Mouse (Mus musculus): Measurements from ENCODE around the gene Prdm2. TPM values are rescaled to one million over a fixed set of nuclear protein-coding genes. Genes with fewer than 3 reads are reported as not detected.

Gene Prdm2
- total RNA-seq, 2 experiments from 2014 or later = 31.6 to 34.6 TPM

- intact Hi-C loops (cut with DNase I) = loop anchor here (10.0 kb wide), 1 partner anchor 100 kb away; no protein-coding TSS in a partner anchor
- no peak for DNase-seq (ENCODE audit: low spot score in 2 of 2)
Measured at GRCm38 (mm10) chr4:143214221-143214797, 1.5 kb upstream of the Prdm2 start.

- no peak for DNase-seq (ENCODE audit: low spot score in 2 of 2)
- intact Hi-C loops (cut with DNase I) = loop anchor here (2.0 to 10.0 kb wide), 2 partner anchors 51 to 99 kb away; no protein-coding TSS in a partner anchor
Measured at GRCm38 (mm10) chr4:143213571-143213970, 776 bp upstream of the Prdm2 start.

- DNase-seq (ENCODE audit: low spot score in 2 of 2) = no peak
- intact Hi-C loops (cut with DNase I) = loop anchor here (2.0 to 10.0 kb wide), 2 partner anchors 50 to 98 kb away; no protein-coding TSS in a partner anchor
Measured at GRCm38 (mm10) chr4:143213175-143213479, 332 bp upstream of the Prdm2 start.

- intact Hi-C loops (cut with DNase I) = loop anchor here (2.0 to 10.0 kb wide), 2 partner anchors 49 to 97 kb away; no protein-coding TSS in a partner anchor
Measured at GRCm38 (mm10) chr4:143211584-143212340, 1.0 kb downstream of the Prdm2 start.

GRCm38 (mm10) chr4:143209997-143210396, 2.8 kb downstream of the Prdm2 start:
- intact Hi-C loops (cut with DNase I) = loop anchor here (10.0 kb wide), 1 partner anchor 95 kb away; no protein-coding TSS in a partner anchor
- DNase-seq (ENCODE audit: low spot score in 2 of 2) = no peak

More at GRCm38 (mm10) chr4:143211584-143212340, 1.0 kb downstream of the Prdm2 start:
- peak; percentile 35 to 44 for DNase-seq (ENCODE audit: low spot score in 2 of 2)

GRCm38 (mm10) chr4:143202653-143203052, 10.1 kb downstream of the Prdm2 start:
- DNase-seq (ENCODE audit: low spot score in 2 of 2) = no peak
- intact Hi-C loops (cut with DNase I) = no loop called here

- DNase-seq (ENCODE audit: low spot score in 2 of 2) = no peak
- intact Hi-C loops (cut with DNase I) = no loop called here
Measured at GRCm38 (mm10) chr4:143198371-143198770, 14.4 kb downstream of the Prdm2 start.

- no peak for DNase-seq (ENCODE audit: low spot score in 2 of 2)
- intact Hi-C loops (cut with DNase I) = no loop called here
Measured at GRCm38 (mm10) chr4:143197845-143198356, 14.9 kb downstream of the Prdm2 start.

GRCm38 (mm10) chr4:143194328-143194727, 18.5 kb downstream of the Prdm2 start:
- no peak for DNase-seq (ENCODE audit: low spot score in 2 of 2)
- intact Hi-C loops (cut with DNase I) = no loop called here

- intact Hi-C loops (cut with DNase I) = no loop called here
Measured at GRCm38 (mm10) chr4:143193164-143193563, 19.6 kb downstream of the Prdm2 start.

GRCm38 (mm10) chr4:143191783-143192182, 21.0 kb downstream of the Prdm2 start:
- DNase-seq (ENCODE audit: low spot score in 2 of 2) = no peak
- intact Hi-C loops (cut with DNase I) = no loop called here

More at GRCm38 (mm10) chr4:143193164-143193563, 19.6 kb downstream of the Prdm2 start:
- DNase-seq (ENCODE audit: low spot score in 2 of 2) = no peak

- intact Hi-C loops (cut with DNase I) = no loop called here
Measured at GRCm38 (mm10) chr4:143190657-143191056, 22.1 kb downstream of the Prdm2 start.

GRCm38 (mm10) chr4:143188571-143189191, 24.1 kb downstream of the Prdm2 start:
- intact Hi-C loops (cut with DNase I) = no loop called here
- DNase-seq (ENCODE audit: low spot score in 2 of 2) = no peak

More at GRCm38 (mm10) chr4:143190657-143191056, 22.1 kb downstream of the Prdm2 start:
- DNase-seq (ENCODE audit: low spot score in 2 of 2) = no peak

- DNase-seq (ENCODE audit: low spot score in 2 of 2) = no peak
- intact Hi-C loops (cut with DNase I) = no loop called here
Measured at GRCm38 (mm10) chr4:143186066-143186465, 26.7 kb downstream of the Prdm2 start.

GRCm38 (mm10) chr4:143185496-143185895, 27.3 kb downstream of the Prdm2 start:
- DNase-seq (ENCODE audit: low spot score in 2 of 2) = no peak
- intact Hi-C loops (cut with DNase I) = no loop called here

GRCm38 (mm10) chr4:143183141-143183540, 29.7 kb downstream of the Prdm2 start:
- peak; percentile 70 to 83 for DNase-seq (ENCODE audit: low spot score in 2 of 2)
- intact Hi-C loops (cut with DNase I) = no loop called here

GRCm38 (mm10) chr4:143180731-143181130, 32.1 kb downstream of the Prdm2 start:
- intact Hi-C loops (cut with DNase I) = no loop called here
- DNase-seq (ENCODE audit: low spot score in 2 of 2) = no peak

- intact Hi-C loops (cut with DNase I) = no loop called here
- no peak for DNase-seq (ENCODE audit: low spot score in 2 of 2)
Measured at GRCm38 (mm10) chr4:143171600-143172290, 41.0 kb downstream of the Prdm2 start.

- intact Hi-C loops (cut with DNase I) = no loop called here
- DNase-seq (ENCODE audit: low spot score in 2 of 2) = no peak
Measured at GRCm38 (mm10) chr4:143170290-143170689, 42.5 kb downstream of the Prdm2 start.
